Mouse (Mus musculus) retina, postnatal 1 day (tissue): ENCODE measurements at regions not wholly inside any gene's neighbourhood (a gene's known extent, or its start where the extent isn't known, plus 50 kb on each side); places are given as distances from the start of the nearest gene placed in this dataset.
"Not testable (repeated sequence)": the region's sequence is repeated elsewhere in the genome, so short reads cannot be mapped to it uniquely, and the experiment has no call there.

Experiments used
- DNase-seq: peaks from one replicate; pipeline ENCODE4 v3.0.0-alpha.2; 2012

GRCm38 (mm10) chr12:71626801-71627200, 204.1 kb upstream of the Daam1 start:
- DNase-seq = no peak

GRCm38 (mm10) chr12:71627421-71628339, 203.2 kb upstream of the Daam1 start:
- DNase-seq = no peak

GRCm38 (mm10) chr12:71628340-71628738, 202.5 kb upstream of the Daam1 start:
- DNase-seq = no peak

- no peak for DNase-seq
Observed at GRCm38 (mm10) chr12:71628796-71629195, 202.1 kb upstream of the Daam1 start.

GRCm38 (mm10) chr12:71630386-71630785, 200.5 kb upstream of the Daam1 start:
- no peak for DNase-seq

GRCm38 (mm10) chr12:71636300-71636699, 194.6 kb upstream of the Daam1 start:
- DNase-seq = no peak

- DNase-seq = no peak
Observed at GRCm38 (mm10) chr12:71637248-71637647, 193.6 kb upstream of the Daam1 start.

- peak; percentile 38 for DNase-seq
Observed at GRCm38 (mm10) chr12:71638246-71638645, 192.6 kb upstream of the Daam1 start.

GRCm38 (mm10) chr12:71640058-71640501, 190.8 kb upstream of the Daam1 start:
- no peak for DNase-seq

- no peak for DNase-seq
Observed at GRCm38 (mm10) chr12:71641486-71641885, 189.4 kb upstream of the Daam1 start.

GRCm38 (mm10) chr12:71642797-71643337, 188.0 kb upstream of the Daam1 start:
- no peak for DNase-seq

GRCm38 (mm10) chr12:71651251-71651650, 179.6 kb upstream of the Daam1 start:
- no peak for DNase-seq

- DNase-seq = no peak
Observed at GRCm38 (mm10) chr12:71693346-71694038, 137.4 kb upstream of the Daam1 start.

- DNase-seq = peak; percentile 34
Observed at GRCm38 (mm10) chr12:71701753-71702152, 129.1 kb upstream of the Daam1 start.

- no peak for DNase-seq
Observed at GRCm38 (mm10) chr12:71702181-71702580, 128.7 kb upstream of the Daam1 start.

- DNase-seq = no peak
Observed at GRCm38 (mm10) chr12:71703146-71703902, 127.6 kb upstream of the Daam1 start.

GRCm38 (mm10) chr12:71704431-71704830, 126.4 kb upstream of the Daam1 start:
- no peak for DNase-seq

GRCm38 (mm10) chr12:71707727-71708369, 123.0 kb upstream of the Daam1 start:
- peak; percentile 69 for DNase-seq

GRCm38 (mm10) chr12:71714606-71715005, 116.3 kb upstream of the Daam1 start:
- no peak for DNase-seq

GRCm38 (mm10) chr12:71718412-71718811, 112.5 kb upstream of the Daam1 start:
- not testable (repeated sequence) for DNase-seq

GRCm38 (mm10) chr12:71718911-71719310, 112.0 kb upstream of the Daam1 start:
- DNase-seq = peak; percentile 7

GRCm38 (mm10) chr12:71725140-71725539, 105.7 kb upstream of the Daam1 start:
- no peak for DNase-seq
